Comparison of ENCODE assay signal across 21 mouse cellular contexts in genomic region chr9:45229359-45229758, GRCm38 (mm10). TPM values are rescaled to one million over a fixed set of nuclear protein-coding genes. Genes with fewer than 3 reads are reported as not detected.
"Had no signal": no experiment of that assay in that cellular context is flagged by ENCODE, and none has a peak within 500 bp of the region (broad histone marks: within the 10 kb centered on the region; RNA-seq: fewer than 3 reads in every experiment).

No protein-coding gene starts in this region.

- ATAC-seq: liver, embryonic 12.5 days had no signal

- DNase-seq: kidney, postnatal 10 days; kidney, postnatal 36 days; layer of hippocampus, postnatal 36 days; left cerebral cortex, postnatal 4 days; lung, adult 18-20 months; lung, postnatal 10 days; lung, postnatal 4 days; midbrain, embryonic 14.5 days; right cerebral cortex, adult 18-20 months; right cerebral cortex, postnatal 14 days; right cerebral cortex, postnatal 4 days; thymus, postnatal 25 days had no signal

RNA-seq across cellular contexts. Expression of gene Tmprss4, which starts 25.5 kb away (rescaled TPM):
- polyA plus RNA-seq: limb, embryonic 12.5 days; liver, embryonic 12.5 days; liver, embryonic 15.5 days; midbrain, embryonic 11.5 days; midbrain, embryonic 14.5 days; midbrain, postnatal 0 days; neural tube, embryonic 11.5 days; neural tube, embryonic 14.5 days had no signal

RNA-seq across cellular contexts. Expression of gene BC049352, which starts 47.6 kb away (rescaled TPM):
- polyA plus RNA-seq: kidney, embryonic 15.5 days; limb, embryonic 12.5 days; lung, embryonic 15.5 days; midbrain, embryonic 11.5 days; midbrain, embryonic 14.5 days; neural tube, embryonic 11.5 days; neural tube, embryonic 14.5 days had no signal
